Mouse (Mus musculus) spleen, adult 2 months (tissue): ENCODE data around the gene Cdr2l. TPM values are rescaled to one million over a fixed set of nuclear protein-coding genes. Genes with fewer than 3 reads are reported as not detected.
A peak's percentile ranks its signal among the peaks of the same experiment; 100 is the strongest.

Experiments
- DNase-seq, 2 experiments: peaks; one replicate each; pipeline versions ENCODE4 v3.0.0 to v3.0.0-alpha.2; 2012 to 2021; ENCODE audit warnings: low spot score in 2 of 2, low read depth in 1 of 2
- H3K27ac ChIP-seq: fragments of 200-500 bp; 2 replicates; pipeline ENCODE4 v1.5.1; 2012; ENCODE audit warnings: low read length, inconsistent platforms; ENCODE audit not compliant: insufficient read depth
- H3K27me3 ChIP-seq: fragments of 200-500 bp; 2 replicates; pipeline ENCODE4 v1.6.1; 2012; ENCODE audit warnings: mild to moderate bottlenecking, moderate library complexity, low read length, inconsistent platforms; ENCODE audit not compliant: control insufficient read depth, insufficient read depth
- H3K36me3 ChIP-seq: fragments of 200-500 bp; 2 replicates; pipeline ENCODE4 v1.6.1; 2012; ENCODE audit warnings: mild to moderate bottlenecking, low read length, inconsistent platforms; ENCODE audit not compliant: control insufficient read depth, insufficient read depth
- H3K4me1 ChIP-seq: fragments of 200-500 bp; 2 replicates; pipeline ENCODE4 v1.6.1; 2011; ENCODE audit warnings: inconsistent platforms; ENCODE audit not compliant: control insufficient read depth, insufficient read depth, insufficient read length
- H3K4me3 ChIP-seq: fragments of 200-500 bp; 2 replicates; pipeline ENCODE4 v1.5.1; 2011; ENCODE audit warnings: mild to moderate bottlenecking, inconsistent platforms; ENCODE audit not compliant: insufficient read depth, insufficient read length; ENCODE audit errors: extremely low read depth
- CTCF ChIP-seq: fragments of 200-500 bp; IDR thresholded peaks from 2 replicates; pipeline ENCODE4 v1.5.1; 2011; ENCODE audit warnings: mild to moderate bottlenecking, inconsistent platforms; ENCODE audit not compliant: insufficient read depth, insufficient read length, insufficient replicate concordance; ENCODE audit errors: extremely low read depth
- POLR2A ChIP-seq: fragments of 200-500 bp; IDR thresholded peaks from 2 replicates; pipeline ENCODE4 v1.6.1; 2011; ENCODE audit warnings: low read depth, low read length, inconsistent platforms
- WGBS: fragments of 180-500 bp; shearing (Covaris S2); methylation state at CpG from one replicate; pipeline ENCODE4 v1.1.7; 2018; 5-methylcytosine and 5-hydroxymethylcytosine counted together
- polyA plus RNA-seq: library from polyadenylated mRNA; depleted of rRNA; stranded (reverse); fragments of >200 nt; gene quantifications from 2 replicates; pipeline ENCODE4 v1.2.3, GENCODE M21; 2012; rRNA removed

The Cdr2l gene
- polyA plus RNA-seq = 7.0 and 8.4 TPM in 2 replicates

DNA sequence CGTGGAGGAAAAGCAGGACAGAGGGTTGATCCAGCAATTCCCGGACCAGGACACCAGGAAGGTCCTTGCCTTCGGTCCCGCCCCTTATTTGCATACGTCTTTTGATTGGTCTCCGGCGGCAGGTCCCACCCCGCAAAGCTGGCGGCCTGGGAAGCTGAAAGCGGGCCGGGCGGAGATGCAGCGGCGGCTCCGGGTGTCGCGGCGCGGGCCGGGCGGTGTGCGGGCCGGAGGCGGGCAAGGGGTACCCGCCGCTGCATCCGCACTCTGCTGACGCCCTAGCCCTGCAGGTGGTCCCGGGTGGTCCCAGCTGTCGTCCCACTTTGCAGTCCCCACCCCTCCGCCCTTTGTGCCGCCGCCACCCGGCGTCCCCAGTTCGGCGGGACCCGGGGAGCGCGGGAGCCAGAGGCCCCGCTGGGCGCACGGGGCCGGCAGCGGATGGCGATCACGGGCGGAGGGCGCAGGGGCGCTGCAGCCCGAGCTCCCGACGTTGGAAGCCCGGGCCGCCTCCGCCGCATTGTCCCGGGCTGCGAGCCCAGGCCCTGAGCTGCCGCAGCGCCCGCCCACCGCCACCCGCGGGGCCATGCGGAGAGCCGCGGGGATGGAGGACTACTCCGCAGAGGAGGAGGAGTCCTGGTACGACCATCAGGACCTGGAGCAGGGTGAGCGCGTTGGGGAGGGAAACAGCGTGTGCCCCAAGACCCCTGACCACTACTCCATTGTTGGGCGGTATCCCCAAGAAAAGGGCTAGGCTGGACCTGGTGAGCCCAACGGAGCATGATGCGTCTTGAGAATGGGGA, at the start of gene Cdr2l:
Cdr2l (plus strand) TSS at position 174 of the 797 bp plus-strand sequence.
- Histone ChIP-seq H3K27me3 (peaks cover 23% of the 10 kb centered on the region), H3K27ac (peak within 1 kb of the TSS; percentile 45; the same call in 1 of the 2 replicates), H3K4me3 (peak within 1 kb of the TSS; percentile 55), H3K36me3 (no peaks in the 10 kb centered on the region), H3K4me1 (peaks cover 9% of the 10 kb centered on the region)
- DNase-seq = peak in 1 of 2 experiments; percentile 24
- 3% methylated on average over 73 of the region's 76 CpGs for WGBS
- TF ChIP-seq POLR2A (no peak), CTCF (no peak)

DNA sequence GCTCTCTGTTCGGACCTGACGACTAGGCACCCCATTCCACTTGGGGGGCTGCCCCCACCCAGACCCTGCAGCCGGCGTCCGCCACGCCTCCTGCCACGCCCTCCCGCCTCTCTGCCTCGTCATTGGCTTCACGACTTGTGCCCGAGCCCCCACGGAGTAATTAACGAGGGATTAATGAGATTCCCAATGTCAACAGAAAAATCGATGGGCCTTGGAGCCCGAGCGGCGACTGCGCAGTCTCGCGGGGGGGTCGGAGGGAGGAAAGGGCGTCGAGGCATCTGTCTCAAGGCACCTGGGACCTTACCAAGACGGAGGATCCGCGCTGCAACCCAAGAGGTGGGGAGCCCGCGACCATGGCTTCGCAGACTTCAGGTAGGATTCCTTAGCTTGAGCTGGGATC, 47.2 kb upstream of the Cdr2l start, which contains the start of gene Otop3:
Otop3 (plus strand) TSS at position 201 of the 400 bp plus-strand sequence.
- Histone ChIP-seq H3K27ac (no peak within 1 kb of the TSS), H3K4me1 (0 out of 2 replicates have a peak, but pooled peaks cover 6% of the 10 kb centered on the region), H3K27me3 (peaks cover 4% of the 10 kb centered on the region; the same call in 1 of the 2 replicates), H3K4me3 (no peak within 1 kb of the TSS), H3K36me3 (no peaks in the 10 kb centered on the region)
- WGBS = 12% methylated on average over 29 of the region's 29 CpGs
- TF ChIP-seq POLR2A (no peak), CTCF (no peak)
- DNase-seq = no peak

DNA sequence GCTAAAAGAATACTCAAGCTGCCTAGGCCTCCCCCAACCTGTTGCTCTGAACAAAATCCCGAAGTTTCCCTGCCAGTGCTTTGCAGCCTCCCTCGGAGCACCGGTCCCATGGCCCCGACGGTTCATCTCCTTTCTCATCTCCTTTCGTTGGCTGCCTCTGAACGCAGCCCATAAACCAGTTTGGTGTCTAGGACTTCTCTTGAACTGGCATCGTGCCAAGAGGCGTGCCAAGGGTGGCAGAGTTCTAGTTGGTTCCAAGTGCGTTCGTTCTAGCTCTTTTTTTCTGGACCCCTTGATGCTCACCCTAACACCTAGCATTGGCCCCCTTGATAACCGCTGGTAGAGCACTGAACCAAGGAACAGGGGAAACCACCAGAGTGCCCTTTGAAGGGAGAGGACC, 46.5 kb upstream of the Cdr2l start:
- no peak for DNase-seq
- H3K27me3 ChIP-seq = peaks cover 4% of the 10 kb centered on the region; the same call in 1 of the 2 replicates
- no peak for TF ChIP-seq CTCF
- no peak for TF ChIP-seq POLR2A

DNA sequence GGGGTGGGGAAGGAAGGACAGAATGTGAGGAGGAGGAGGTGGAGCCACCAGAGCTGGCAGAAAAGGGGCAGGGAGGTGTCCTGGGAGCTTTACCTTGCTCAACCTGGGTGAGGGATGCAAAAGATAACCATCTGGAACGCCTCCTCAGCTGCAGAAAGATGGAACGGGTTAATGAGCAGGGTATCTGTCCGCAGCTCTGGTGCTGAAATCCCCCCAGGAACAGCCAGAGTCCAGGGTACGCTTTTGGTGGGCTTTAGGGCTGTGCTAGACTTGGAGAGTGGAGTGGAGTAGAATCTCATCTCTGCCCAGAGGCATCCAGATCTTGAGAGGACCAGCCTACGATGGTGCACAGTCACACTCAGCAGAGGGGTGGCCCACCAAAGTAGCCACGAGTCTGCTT, 45.6 kb upstream of the Cdr2l start:
- H3K4me3 ChIP-seq = no peak overlapping the region
- H3K27me3 ChIP-seq = peaks cover 4% of the 10 kb centered on the region; the same call in 1 of the 2 replicates
- H3K36me3 ChIP-seq = no peaks in the 10 kb centered on the region
- TF ChIP-seq CTCF = no peak
- TF ChIP-seq POLR2A = no peak
- H3K4me1 ChIP-seq = 0 out of 2 replicates have a peak, but pooled peaks cover 6% of the 10 kb centered on the region
- H3K27ac ChIP-seq = no peak overlapping the region
- 22% methylated on average over 6 of the region's 6 CpGs for WGBS
- no peak for DNase-seq

More for the DNA sequence above, 46.5 kb upstream of the Cdr2l start:
- Histone ChIP-seq H3K36me3 (no peaks in the 10 kb centered on the region), H3K27ac (no peak overlapping the region), H3K4me3 (no peak overlapping the region), H3K4me1 (0 out of 2 replicates have a peak, but pooled peaks cover 6% of the 10 kb centered on the region)
- WGBS = 53% methylated on average over 12 of the region's 12 CpGs

DNA sequence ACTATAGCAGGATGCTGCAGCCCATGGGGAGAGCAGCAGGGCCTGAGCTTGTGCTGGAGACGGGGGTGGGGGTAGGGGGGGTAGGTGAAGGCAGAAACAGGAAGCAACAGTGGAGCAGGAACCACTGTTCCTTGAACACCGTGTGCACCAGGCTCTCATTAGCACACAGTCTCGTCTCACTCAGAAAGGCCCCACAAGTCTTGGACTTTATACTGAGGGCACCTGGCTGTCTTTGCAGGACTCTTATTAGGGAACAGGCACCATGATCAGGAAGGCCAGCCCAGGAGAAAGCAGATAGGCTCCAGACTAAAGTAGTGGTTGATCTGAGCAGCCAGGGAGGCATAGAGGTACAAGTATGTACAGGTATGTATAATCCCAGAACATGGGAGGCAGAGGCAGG, 44.4 kb upstream of the Cdr2l start:
- Histone ChIP-seq H3K27ac (no peak overlapping the region), H3K36me3 (no peaks in the 10 kb centered on the region), H3K27me3 (peaks cover 4% of the 10 kb centered on the region; the same call in 1 of the 2 replicates), H3K4me1 (0 out of 2 replicates have a peak, but pooled peaks cover 6% of the 10 kb centered on the region), H3K4me3 (no peak overlapping the region)
- TF ChIP-seq CTCF (no peak), POLR2A (no peak)
- WGBS = 3% methylated on average over 3 of the region's 3 CpGs
- no peak for DNase-seq

DNA sequence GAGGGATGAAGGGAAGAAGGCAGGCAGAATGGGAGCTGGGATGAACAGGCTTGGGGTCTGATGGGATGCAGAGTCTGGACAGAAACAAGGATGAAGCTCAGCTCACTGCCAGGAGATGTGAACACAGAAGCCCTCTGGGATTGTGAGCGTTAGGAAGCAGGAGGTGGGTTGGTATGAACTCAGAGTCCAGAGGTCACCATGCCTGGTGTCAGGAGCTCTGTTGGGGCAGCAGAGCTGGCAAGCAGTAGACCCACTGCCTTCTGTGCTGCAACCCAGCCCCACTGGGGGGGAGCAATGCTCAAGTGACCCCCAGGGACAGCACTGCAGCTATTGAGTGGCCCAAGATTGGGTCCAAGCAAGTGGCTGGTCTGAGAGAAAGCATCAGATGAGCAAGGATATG, 43.9 kb upstream of the Cdr2l start:
- Histone ChIP-seq H3K4me1 (0 out of 2 replicates have a peak, but pooled peaks cover 6% of the 10 kb centered on the region), H3K27ac (no peak overlapping the region), H3K36me3 (no peaks in the 10 kb centered on the region), H3K27me3 (peaks cover 4% of the 10 kb centered on the region; the same call in 1 of the 2 replicates), H3K4me3 (no peak overlapping the region)
- DNase-seq = no peak
- 76% methylated on average over 1 of the region's 1 CpGs for WGBS
- TF ChIP-seq POLR2A (no peak), CTCF (no peak)
